Mouse (Mus musculus) hindbrain, embryonic 10.5 days (tissue): ENCODE measurements at regions not wholly inside any gene's neighbourhood (a gene's known extent, or its start where the extent isn't known, plus 50 kb on each side); places are given as distances from the start of the nearest gene placed in this dataset.

Source experiments
- DNase-seq: peaks from one replicate; pipeline ENCODE4 v3.0.0-alpha.2; 2017; ENCODE audit warnings: low spot score
- H3K27ac ChIP-seq: fragments of 300-500 bp; sonication (generic); 2 replicates; pipeline ENCODE4 v1.5.1; 2016; ENCODE audit warnings: mild to moderate bottlenecking, moderate library complexity
- H3K27me3 ChIP-seq: fragments of 300-500 bp; sonication (generic); 2 replicates; pipeline ENCODE4 v1.6.1; 2016; ENCODE audit warnings: mild to moderate bottlenecking; ENCODE audit not compliant: poor library complexity, insufficient read depth, severe bottlenecking
- H3K36me3 ChIP-seq: fragments of 300-500 bp; sonication (generic); 2 replicates; pipeline ENCODE4 v1.6.1; 2016; ENCODE audit warnings: mild to moderate bottlenecking, moderate library complexity
- H3K4me1 ChIP-seq: fragments of 300-500 bp; sonication (generic); replicated peaks from 2 replicates; pipeline ENCODE4 v1.6.1; 2016; ENCODE audit warnings: mild to moderate bottlenecking
- H3K4me3 ChIP-seq: fragments of 300-500 bp; sonication (generic); 2 replicates; pipeline ENCODE4 v1.5.1; 2016; ENCODE audit warnings: mild to moderate bottlenecking, moderate library complexity
- H3K9me3 ChIP-seq: fragments of 300-500 bp; sonication (generic); 2 replicates; pipeline ENCODE4 v1.6.1; 2016; ENCODE audit warnings: mild to moderate bottlenecking, moderate library complexity
- WGBS: fragments of 180-500 bp; shearing (Covaris S2); methylation state at CpG from one replicate; pipeline ENCODE4 v1.1.7; 2016; 5-methylcytosine and 5-hydroxymethylcytosine counted together

GRCm38 (mm10) chr10:71485063-71485762 lies 137.7 kb downstream of the Ipmk start:
- H3K27me3 ChIP-seq: no peaks in the 10 kb centered on the region
- 77% methylated on average over 17 of the region's 17 CpGs for WGBS
- 0 out of 2 replicates have a peak, but pooled peaks cover 4% of the 10 kb centered on the region for H3K4me1 ChIP-seq
- H3K27ac ChIP-seq: no peak overlapping the region
- no peak overlapping the region for H3K4me3 ChIP-seq
- DNase-seq: peak; percentile 10
- no peaks in the 10 kb centered on the region for H3K36me3 ChIP-seq
- no peaks in the 10 kb centered on the region for H3K9me3 ChIP-seq

GRCm38 (mm10) chr10:71489791-71490190 lies 142.2 kb downstream of the Ipmk start:
- H3K27me3 ChIP-seq: no peaks in the 10 kb centered on the region
- no peaks in the 10 kb centered on the region for H3K36me3 ChIP-seq
- no peak for DNase-seq
- WGBS: 93% methylated on average over 7 of the region's 7 CpGs
- no peak overlapping the region for H3K4me3 ChIP-seq
- no peak overlapping the region for H3K27ac ChIP-seq
- H3K4me1 ChIP-seq: 0 out of 2 replicates have a peak, but pooled peaks cover 4% of the 10 kb centered on the region
- no peaks in the 10 kb centered on the region for H3K9me3 ChIP-seq

- Histone ChIP-seq H3K4me3 (no peak overlapping the region), H3K9me3 (no peaks in the 10 kb centered on the region), H3K27ac (no peak overlapping the region), H3K27me3 (no peaks in the 10 kb centered on the region), H3K4me1 (no peaks in the 10 kb centered on the region), H3K36me3 (no peaks in the 10 kb centered on the region)
- WGBS: 60% methylated on average over 4 of the region's 5 CpGs
- no peak for DNase-seq
Measured at GRCm38 (mm10) chr10:71502096-71502495, 154.5 kb downstream of the Ipmk start.

- no peaks in the 10 kb centered on the region for H3K27me3 ChIP-seq
- no peaks in the 10 kb centered on the region for H3K4me1 ChIP-seq
- DNase-seq: no peak
- no peak overlapping the region for H3K27ac ChIP-seq
- H3K36me3 ChIP-seq: no peaks in the 10 kb centered on the region
- H3K4me3 ChIP-seq: no peak overlapping the region
- H3K9me3 ChIP-seq: no peaks in the 10 kb centered on the region
- 84% methylated on average over 1 of the region's 1 CpGs for WGBS
Measured at GRCm38 (mm10) chr10:71504219-71504618, 156.7 kb downstream of the Ipmk start.

GRCm38 (mm10) chr10:71525290-71525689 lies 177.7 kb downstream of the Ipmk start:
- H3K9me3 ChIP-seq: no peaks in the 10 kb centered on the region
- no peak overlapping the region for H3K27ac ChIP-seq
- no peaks in the 10 kb centered on the region for H3K4me1 ChIP-seq
- H3K27me3 ChIP-seq: no peaks in the 10 kb centered on the region
- DNase-seq: no peak
- 61% methylated on average over 2 of the region's 2 CpGs for WGBS
- no peak overlapping the region for H3K4me3 ChIP-seq
- no peaks in the 10 kb centered on the region for H3K36me3 ChIP-seq

GRCm38 (mm10) chr10:71533759-71534158 lies 186.2 kb downstream of the Ipmk start:
- Histone ChIP-seq H3K27ac (no peak overlapping the region), H3K9me3 (no peaks in the 10 kb centered on the region), H3K36me3 (no peaks in the 10 kb centered on the region), H3K4me1 (no peaks in the 10 kb centered on the region), H3K27me3 (no peaks in the 10 kb centered on the region), H3K4me3 (no peak overlapping the region)
- 88% methylated on average over 2 of the region's 2 CpGs for WGBS
- DNase-seq: no peak

GRCm38 (mm10) chr10:71545489-71545888 lies 197.9 kb downstream of the Ipmk start:
- H3K27ac ChIP-seq: no peak overlapping the region
- H3K27me3 ChIP-seq: no peaks in the 10 kb centered on the region
- no peaks in the 10 kb centered on the region for H3K4me1 ChIP-seq
- H3K4me3 ChIP-seq: no peak overlapping the region
- H3K36me3 ChIP-seq: no peaks in the 10 kb centered on the region
- no peak for DNase-seq
- no peaks in the 10 kb centered on the region for H3K9me3 ChIP-seq
- 90% methylated on average over 7 of the region's 7 CpGs for WGBS

GRCm38 (mm10) chr10:71546507-71546906 lies 198.9 kb downstream of the Ipmk start:
- Histone ChIP-seq H3K27ac (no peak overlapping the region), H3K4me3 (no peak overlapping the region), H3K4me1 (no peaks in the 10 kb centered on the region), H3K9me3 (no peaks in the 10 kb centered on the region), H3K36me3 (no peaks in the 10 kb centered on the region), H3K27me3 (no peaks in the 10 kb centered on the region)
- 89% methylated on average over 7 of the region's 7 CpGs for WGBS
- no peak for DNase-seq

- peaks cover 5% of the 10 kb centered on the region; the same call in 1 of the 2 replicates for H3K9me3 ChIP-seq
- H3K27ac ChIP-seq: no peak overlapping the region
- no peak for DNase-seq
- no peak overlapping the region for H3K4me3 ChIP-seq
- no peaks in the 10 kb centered on the region for H3K4me1 ChIP-seq
- no peaks in the 10 kb centered on the region for H3K27me3 ChIP-seq
- no peaks in the 10 kb centered on the region for H3K36me3 ChIP-seq
- WGBS: 91% methylated on average over 10 of the region's 10 CpGs
Measured at GRCm38 (mm10) chr10:71583716-71584115, 236.2 kb downstream of the Ipmk start.

GRCm38 (mm10) chr10:71598515-71598914 lies 251.0 kb downstream of the Ipmk start:
- no peak overlapping the region for H3K4me3 ChIP-seq
- H3K36me3 ChIP-seq: no peaks in the 10 kb centered on the region
- H3K9me3 ChIP-seq: no peaks in the 10 kb centered on the region
- WGBS: 92% methylated on average over 6 of the region's 6 CpGs
- DNase-seq: no peak
- no peaks in the 10 kb centered on the region for H3K4me1 ChIP-seq
- no peaks in the 10 kb centered on the region for H3K27me3 ChIP-seq
- no peak overlapping the region for H3K27ac ChIP-seq

GRCm38 (mm10) chr10:71613736-71614135 lies 266.2 kb downstream of the Ipmk start:
- Histone ChIP-seq H3K4me3 (no peak overlapping the region), H3K36me3 (no peaks in the 10 kb centered on the region), H3K9me3 (no peaks in the 10 kb centered on the region), H3K4me1 (no peaks in the 10 kb centered on the region), H3K27me3 (no peaks in the 10 kb centered on the region), H3K27ac (no peak overlapping the region)
- WGBS: 93% methylated on average over 4 of the region's 4 CpGs
- DNase-seq: no peak

- Histone ChIP-seq H3K27ac (no peak overlapping the region), H3K27me3 (no peaks in the 10 kb centered on the region), H3K4me1 (no peaks in the 10 kb centered on the region), H3K4me3 (no peak overlapping the region), H3K9me3 (no peaks in the 10 kb centered on the region), H3K36me3 (no peaks in the 10 kb centered on the region)
- no peak for DNase-seq
- WGBS: 82% methylated on average over 4 of the region's 4 CpGs
Measured at GRCm38 (mm10) chr10:71617156-71617555, 269.6 kb downstream of the Ipmk start.

- Histone ChIP-seq H3K9me3 (no peaks in the 10 kb centered on the region), H3K36me3 (no peaks in the 10 kb centered on the region), H3K27ac (no peak overlapping the region), H3K4me1 (no peaks in the 10 kb centered on the region), H3K27me3 (no peaks in the 10 kb centered on the region), H3K4me3 (no peak overlapping the region)
- no peak for DNase-seq
- 87% methylated on average over 3 of the region's 3 CpGs for WGBS
Measured at GRCm38 (mm10) chr10:71646071-71646470, 298.5 kb downstream of the Ipmk start.

GRCm38 (mm10) chr10:71657525-71657924 lies 310.0 kb downstream of the Ipmk start:
- Histone ChIP-seq H3K36me3 (no peaks in the 10 kb centered on the region), H3K4me3 (no peak overlapping the region), H3K27ac (no peak overlapping the region), H3K27me3 (no peaks in the 10 kb centered on the region), H3K9me3 (no peaks in the 10 kb centered on the region), H3K4me1 (no peaks in the 10 kb centered on the region)
- DNase-seq: no peak
- 91% methylated on average over 7 of the region's 7 CpGs for WGBS
